Mouse (Mus musculus) bone marrow, adult 2 months (tissue): ENCODE results near the gene Gngt1.

Experiments
- CTCF ChIP-seq: fragments of 200-500 bp; IDR thresholded peaks from 2 replicates; pipeline ENCODE4 v1.5.1; 2011; ENCODE audit warnings: low read length, control low read depth; ENCODE audit not compliant: control insufficient read depth, insufficient read depth
- POLR2A ChIP-seq: fragments of 200-500 bp; IDR thresholded peaks from 2 replicates; pipeline ENCODE4 v1.6.1; 2011; ENCODE audit warnings: low read depth, mild to moderate bottlenecking, control low read depth, low read length, borderline replicate concordance; ENCODE audit not compliant: control insufficient read depth

GRCm38 (mm10) chr6:4004808-4005207 is 11.2 kb downstream of the Gngt1 start:
- TF ChIP-seq CTCF (no peak), POLR2A (no peak)
